In the genomic region with DNA sequence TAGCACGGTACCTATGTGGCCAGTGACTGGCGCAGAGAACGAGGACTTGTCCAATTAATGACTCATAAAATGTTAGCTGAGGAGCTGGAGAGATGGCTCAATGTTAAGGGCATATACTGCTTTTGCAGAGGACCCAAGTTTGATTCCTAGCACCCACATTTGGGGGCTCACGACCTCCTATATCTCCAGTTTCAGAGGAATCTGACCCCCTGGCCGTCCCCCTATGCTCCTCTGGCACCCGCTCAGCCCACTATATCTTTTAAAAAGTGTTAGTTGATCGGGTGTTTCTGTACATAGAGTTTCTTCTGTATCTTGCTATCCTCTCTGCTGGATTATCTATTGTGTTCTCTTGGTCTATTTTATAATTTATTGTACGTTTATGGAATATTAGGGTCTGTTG, we compare ENCODE assay signal across 7 mouse cellular contexts.
"Had no signal": no experiment of that assay in that cellular context is flagged by ENCODE, and none has a peak within 500 bp of the region (broad histone marks: within the 10 kb centered on the region; RNA-seq: fewer than 3 reads in every experiment).

No protein-coding gene starts in this region.

- H3K27me3 ChIP-seq: limb, embryonic 12.5 days; midbrain, embryonic 15.5 days had no signal

- DNase-seq: lung, adult 18-20 months; right cerebral cortex, adult 18-20 months; right cerebral cortex, postnatal 25 days; thymus, postnatal 4 days had no signal

- H3K36me3 ChIP-seq: limb, embryonic 12.5 days; midbrain, embryonic 15.5 days had no signal

- H3K27ac ChIP-seq: limb, embryonic 12.5 days; midbrain, embryonic 15.5 days; stomach, postnatal 0 days had no signal

- H3K9me3 ChIP-seq: limb, embryonic 12.5 days; midbrain, embryonic 15.5 days had no signal

- ATAC-seq: midbrain, embryonic 15.5 days had no signal
